Mouse (Mus musculus) ovary, adult 10 weeks (tissue): ENCODE results near the gene Vmn1r37. TPM values are rescaled to one million over a fixed set of nuclear protein-coding genes. Genes with fewer than 3 reads are reported as not detected.

ENCODE experiments used
- polyA plus RNA-seq: library from polyadenylated mRNA; stranded (reverse); fragments of 350-450 nt; fragmentation: Illumina TruSeq; extraction: RNeasy Lipid Tissue Mini Kit (QIAGEN cat#74804); gene quantifications from one replicate; pipeline ENCODE4 v1.2.3, GENCODE M21; 2014

The Vmn1r37 gene
- not detected for polyA plus RNA-seq

GRCm38 (mm10) chr6:66729082-66729481 lies at the start of gene Vmn1r37:
Vmn1r37 (plus strand) TSS chr6:66729382.

GRCm38 (mm10) chr6:66685806-66686205 lies 43.4 kb upstream of the Vmn1r37 start, which contains the start of gene Vmn1r35:
Vmn1r35 (minus strand) TSS chr6:66685906.

GRCm38 (mm10) chr6:66719068-66719467 lies 10.1 kb upstream of the Vmn1r37 start, which contains the start of gene Vmn1r36:
Vmn1r36 (minus strand) TSS chr6:66719168.

GRCm38 (mm10) chr6:66782527-66782926 lies 53.3 kb downstream of the Vmn1r37 start, which contains the start of gene Vmn1r38:
Vmn1r38 (minus strand) TSS chr6:66782627.

Other genes starting within 250 kb of the Vmn1r37 start
- gene Mad2l1, start 194.0 kb upstream of the Vmn1r37 start, polyA plus RNA-seq: 145 TPM
- not detected for gene Vmn1r32, start 169.3 kb upstream of the Vmn1r37 start, polyA plus RNA-seq
- not detected for gene Vmn1r33, start 111.1 kb upstream of the Vmn1r37 start, polyA plus RNA-seq
- not detected for gene Vmn1r34, start 85.5 kb upstream of the Vmn1r37 start, polyA plus RNA-seq
- gene Vmn1r35, start 43.5 kb upstream of the Vmn1r37 start, polyA plus RNA-seq: not detected
- gene Vmn1r36, start 10.2 kb upstream of the Vmn1r37 start, polyA plus RNA-seq: not detected
- not detected for gene Vmn1r38, start 53.2 kb downstream of the Vmn1r37 start, polyA plus RNA-seq
- not detected for gene Vmn1r39, start 81.2 kb downstream of the Vmn1r37 start, polyA plus RNA-seq
- 267 TPM for gene Gng12, start 167.0 kb downstream of the Vmn1r37 start, polyA plus RNA-seq